Mouse (Mus musculus) T-helper 1 cell (primary cell): ENCODE data around the gene Olfr67.
"Not testable (repeated sequence)": the region's sequence is repeated elsewhere in the genome, so short reads cannot be mapped to it uniquely, and the experiment has no call there.

ENCODE experiments used
- in situ Hi-C: fragments of 300-600 bp; cut with MboI, MseI; formaldehyde crosslinking; loops from one replicate; pipeline ENCODE4 v1.15.1; 2025; ENCODE audit warnings: high pct_unique_total_duplicates

Olfr67 gene

DNA sequence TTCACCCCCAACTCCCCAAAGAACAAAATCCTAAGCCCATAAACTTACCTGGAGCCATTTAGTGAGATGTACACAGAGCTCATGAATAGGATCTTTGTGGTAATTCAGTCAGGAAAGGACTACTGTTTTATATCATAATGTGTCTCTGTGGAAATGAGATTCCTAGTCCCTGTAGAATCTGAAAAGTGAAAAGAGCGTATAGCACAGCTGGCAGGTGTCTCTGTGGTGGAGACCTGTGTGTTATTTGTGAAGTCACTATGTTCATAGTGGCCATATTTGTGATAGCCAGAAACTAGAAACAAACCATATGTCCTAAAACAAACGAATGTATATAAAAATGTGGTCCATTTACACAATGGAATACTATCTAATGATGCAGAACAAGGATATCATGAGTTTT, 20.1 kb downstream of the Olfr67 start, which contains the start of gene Olfr69:
Gene Olfr69, minus strand, starts transcription at position 101 of the 400 bp plus-strand sequence.
- in situ Hi-C loops: no loop called here

DNA sequence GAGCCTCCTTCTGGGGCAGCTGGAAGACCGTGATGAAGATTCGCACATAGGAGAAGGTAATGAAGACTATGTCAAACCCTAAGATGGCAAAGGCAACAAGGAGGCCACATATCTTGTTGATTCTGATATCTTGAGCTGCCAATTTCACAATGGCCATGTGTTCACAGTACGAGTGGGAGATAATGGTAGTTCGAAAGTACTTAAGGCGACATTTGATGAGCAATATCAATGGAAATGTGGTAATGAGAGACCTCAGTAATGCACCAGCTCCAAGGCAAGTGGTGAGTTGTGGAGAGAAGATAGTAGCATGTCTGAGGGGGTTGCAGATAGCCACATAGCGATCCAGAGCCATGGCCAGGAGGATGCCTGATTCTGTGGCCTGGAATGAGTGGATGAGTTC, 23.9 kb downstream of the Olfr67 start:
- in situ Hi-C loops: not testable (repeated sequence)

DNA sequence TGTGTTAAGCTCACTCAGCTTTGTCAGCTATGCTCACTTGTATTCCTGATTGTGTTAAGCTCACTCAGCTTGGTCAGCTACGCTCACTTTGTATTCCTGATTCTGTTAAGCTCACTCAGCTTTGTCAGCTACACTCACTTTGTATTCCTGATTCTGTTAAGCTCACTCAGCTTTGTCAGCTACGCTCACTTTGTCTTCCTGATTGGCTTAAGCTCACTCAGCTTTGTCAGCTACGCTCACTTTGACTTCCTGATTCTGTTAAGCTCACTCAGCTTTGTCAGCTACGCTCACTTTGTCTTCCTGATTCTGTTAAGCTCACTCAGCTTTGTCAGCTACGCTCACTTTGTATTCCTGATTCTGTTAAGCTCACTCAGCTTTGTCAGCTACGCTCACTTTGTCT, 29.4 kb downstream of the Olfr67 start:
- in situ Hi-C loops: not testable (repeated sequence)

DNA sequence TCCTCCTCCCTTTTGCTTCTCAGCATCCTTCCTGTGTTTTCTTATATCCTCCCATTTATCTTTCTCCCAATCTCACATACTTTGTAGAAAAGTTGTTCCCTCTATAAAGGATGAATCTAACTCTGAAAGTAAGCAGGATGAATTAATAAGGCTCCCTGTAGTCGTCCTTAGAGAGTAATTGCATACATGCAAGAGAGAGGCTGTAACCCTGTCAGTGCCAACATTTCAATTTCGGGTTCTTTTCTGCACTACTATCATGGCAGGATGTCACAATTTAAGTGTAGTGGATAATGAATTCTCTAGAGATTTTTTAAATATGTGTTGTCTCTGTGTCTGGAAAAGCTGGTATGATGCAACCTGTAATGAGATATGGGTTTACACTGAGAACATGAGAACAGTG, 34.4 kb downstream of the Olfr67 start, which contains the start of gene Olfr630:
Gene Olfr630, minus strand, starts transcription at position 101 of the 400 bp plus-strand sequence.
- in situ Hi-C loops: no loop called here

DNA sequence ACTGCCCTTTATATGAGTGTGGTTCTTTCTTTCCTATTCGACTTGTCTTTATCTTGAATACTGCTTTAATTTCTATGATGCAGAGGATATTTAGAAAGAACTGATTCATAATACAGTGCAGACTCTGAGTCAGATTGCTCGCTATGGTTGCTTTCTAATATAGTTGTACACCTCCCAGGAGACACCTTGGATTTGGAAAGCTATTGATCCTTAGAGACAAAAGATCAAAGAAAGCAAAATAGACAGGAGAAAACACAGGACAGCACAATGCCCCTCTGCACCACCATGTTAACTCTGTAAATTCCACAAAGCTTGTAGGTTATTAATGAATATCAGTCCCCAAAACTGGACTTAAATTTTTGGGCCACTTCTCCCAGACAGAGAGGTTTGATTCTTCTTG, 46.8 kb downstream of the Olfr67 start, which contains the start of gene Olfr629:
Gene Olfr629, minus strand, starts transcription at position 101 of the 400 bp plus-strand sequence.
- in situ Hi-C loops: no loop called here
